Mouse (Mus musculus) inflammation-experienced regulatory T-cells, adult 16 weeks (primary cell): ENCODE measurements around the gene Tle6. TPM values are rescaled to one million over a fixed set of nuclear protein-coding genes. Genes with fewer than 3 reads are reported as not detected.

Source experiments
- polyA plus RNA-seq: library from polyadenylated mRNA; unstranded; fragments of 100-300 nt; shearing (Covaris generic); gene quantifications from one replicate; pipeline ENCODE4 v1.2.1, GENCODE M21; 2017

Gene Tle6
- polyA plus RNA-seq, result 0.45 TPM

GRCm38 (mm10) chr10:81600738-81601203 is at the start of gene Tle6:
Tle6 (minus strand) TSS chr10:81601073.

GRCm38 (mm10) chr10:81648803-81649775 is 48.2 kb upstream of the Tle6 start, which contains the start of gene Gm10778:
Gm10778 (plus strand) TSS chr10:81649059.

DNA sequence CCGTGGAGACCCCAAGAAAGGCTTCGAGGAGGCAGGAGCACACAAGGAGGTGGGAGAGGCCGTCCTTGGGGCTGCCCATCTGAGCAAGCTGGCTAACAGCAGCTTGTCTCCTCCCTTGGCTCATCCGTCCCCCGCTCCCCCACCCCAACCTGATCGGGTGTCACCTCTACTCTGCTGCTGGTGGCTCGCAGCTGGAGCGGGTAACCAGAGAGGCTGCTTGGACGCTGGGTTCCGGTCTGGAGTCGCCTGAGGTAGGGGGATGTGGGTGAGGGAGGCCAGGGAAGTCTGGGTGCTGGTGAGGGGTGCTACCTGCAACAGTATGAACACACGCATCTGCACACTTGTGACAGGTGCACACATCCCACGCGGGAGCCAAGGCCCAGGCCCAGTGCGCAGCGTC is 27.5 kb upstream of the Tle6 start, which contains the start of gene Ankrd24:
Ankrd24 (plus strand) TSS at position 151 of the 400 bp plus-strand sequence.

GRCm38 (mm10) chr10:81626994-81627835 is 26.3 kb upstream of the Tle6 start, which contains the start of gene Sirt6:
Sirt6 (minus strand) TSS chr10:81627797.

DNA sequence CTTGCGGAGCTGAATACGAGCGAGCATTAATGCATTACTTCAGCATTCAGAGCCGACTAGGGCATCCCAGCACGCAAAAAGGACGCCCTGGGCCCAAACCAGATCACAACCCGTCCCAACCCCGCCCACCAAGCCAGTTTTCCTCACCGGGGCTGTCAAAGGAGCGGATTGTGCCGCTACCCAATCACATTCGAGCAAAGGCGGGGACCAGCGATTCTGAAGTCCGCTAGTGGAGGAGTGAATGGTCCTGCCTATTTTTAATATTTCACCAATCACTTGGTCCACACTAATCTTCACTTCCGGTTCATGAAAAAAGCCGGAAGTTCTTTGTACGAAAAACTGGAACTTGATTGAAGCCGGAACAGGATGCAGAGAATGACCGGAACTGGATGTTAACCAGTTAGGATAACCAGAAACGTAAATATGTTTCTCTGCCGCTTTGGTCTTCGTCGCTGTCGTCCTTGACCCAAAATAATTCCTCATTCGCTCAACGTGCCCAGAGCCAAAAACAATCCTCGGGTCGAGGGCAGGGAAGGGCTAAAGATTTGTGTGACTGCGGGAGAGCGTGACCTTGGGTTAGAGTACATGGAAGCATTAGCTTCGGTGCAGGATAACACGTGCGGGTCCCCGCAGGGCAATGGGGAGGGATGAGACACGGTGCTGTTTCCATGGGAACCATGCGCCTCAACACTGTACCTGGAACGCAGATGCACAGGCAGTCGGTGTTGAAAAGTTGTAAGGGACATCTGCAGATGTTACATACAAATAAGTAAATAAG is 5.3 kb upstream of the Tle6 start, which contains the start of gene BC025920:
BC025920 (plus strand) TSS at position 297 of the 778 bp plus-strand sequence.

DNA sequence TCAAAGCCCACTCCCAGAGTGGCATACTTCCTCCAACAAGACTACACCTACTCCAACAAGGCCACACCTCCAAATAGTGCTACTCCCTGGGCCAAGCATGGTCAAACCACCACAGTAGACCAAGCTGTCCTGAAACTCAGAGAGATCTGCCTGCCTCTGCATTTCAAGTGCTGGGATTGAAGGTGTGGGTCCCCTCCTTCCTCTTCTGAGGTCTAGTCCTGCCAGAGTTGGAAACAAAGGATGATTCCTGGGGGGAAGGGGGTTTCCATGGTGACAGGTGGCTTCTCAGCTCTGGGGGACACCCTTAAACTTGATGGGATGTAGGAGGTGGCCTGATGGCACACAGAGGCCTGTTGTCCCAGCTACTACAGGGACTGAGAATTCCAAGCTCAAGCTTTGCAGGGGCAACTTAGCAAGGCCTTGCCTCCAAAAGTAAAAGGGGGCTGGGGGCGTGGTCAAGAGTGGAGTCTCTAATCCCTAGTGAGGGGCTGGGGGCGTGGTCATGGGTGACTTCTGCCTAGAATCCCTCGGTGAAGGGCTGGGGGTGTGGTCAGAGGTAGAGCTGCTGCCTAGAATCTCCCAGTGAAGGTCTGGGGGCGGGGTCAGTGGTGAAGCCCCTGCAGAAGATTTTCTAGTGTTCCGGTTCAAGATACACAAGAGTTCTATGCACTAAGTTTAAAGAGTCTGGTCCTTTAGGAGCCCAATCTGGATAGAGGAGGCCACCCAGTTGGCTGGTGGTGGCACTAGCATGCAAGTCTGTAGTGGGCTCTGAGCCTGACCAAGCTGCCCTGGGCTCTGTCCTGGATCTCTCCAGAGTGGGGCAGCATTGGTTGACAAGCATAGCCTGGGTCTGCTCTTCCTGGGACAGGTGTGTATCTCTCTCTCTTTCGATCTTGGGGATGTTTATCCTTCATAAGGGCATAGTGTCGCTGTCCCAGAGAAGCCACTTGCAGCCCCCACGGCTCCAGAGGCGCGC is 26.5 kb downstream of the Tle6 start, which contains the start of gene Tle2:
Tle2 (plus strand) TSS at position 481 of the 976 bp plus-strand sequence.

GRCm38 (mm10) chr10:81559163-81559626 is 41.7 kb downstream of the Tle6 start, which contains the start of gene Aes:
Aes (plus strand) TSS chr10:81559488.

GRCm38 (mm10) chr10:81545161-81545747 is 55.6 kb downstream of the Tle6 start, which contains the start of gene Gna11:
Gna11 (minus strand) TSS chr10:81545190.

Other genes starting within 250 kb of the Tle6 start
- gene Mfsd12, start 243.6 kb downstream of the Tle6 start, polyA plus RNA-seq, result 1.9 TPM
- gene 4930404N11Rik, start 235.3 kb downstream of the Tle6 start, polyA plus RNA-seq, result 1.8 TPM
- 27.4 TPM for gene Fzr1, start 222.6 kb downstream of the Tle6 start, polyA plus RNA-seq
- 52.8 TPM for gene Dohh, start 216.6 kb downstream of the Tle6 start, polyA plus RNA-seq
- 6.0 TPM for gene Gm48551, start 216.6 kb downstream of the Tle6 start, polyA plus RNA-seq
- gene Gm48552, start 212.1 kb downstream of the Tle6 start, polyA plus RNA-seq, result 1.4 TPM
- gene Smim24, start 208.0 kb downstream of the Tle6 start, polyA plus RNA-seq, result 7.1 TPM
- 25.4 TPM for gene Nfic, start 145.4 kb downstream of the Tle6 start, polyA plus RNA-seq
- 0.60 TPM for gene Celf5, start 118.4 kb downstream of the Tle6 start, polyA plus RNA-seq
- 144 TPM for gene Ncln, start 104.7 kb downstream of the Tle6 start, polyA plus RNA-seq
- gene S1pr4, start 100.9 kb downstream of the Tle6 start, polyA plus RNA-seq, result 78.3 TPM
- 32.8 TPM for gene Gna15, start 76.8 kb downstream of the Tle6 start, polyA plus RNA-seq
- 6.9 TPM for gene Gna11, start 55.9 kb downstream of the Tle6 start, polyA plus RNA-seq
- gene Aes, start 41.6 kb downstream of the Tle6 start, polyA plus RNA-seq, result 181 TPM
- 3.9 TPM for gene Tle2, start 26.5 kb downstream of the Tle6 start, polyA plus RNA-seq
- 2.6 TPM for gene BC025920, start 5.2 kb upstream of the Tle6 start, polyA plus RNA-seq
- 19.8 TPM for gene Sirt6, start 26.7 kb upstream of the Tle6 start, polyA plus RNA-seq
- gene Ankrd24, start 27.5 kb upstream of the Tle6 start, polyA plus RNA-seq, result 0.63 TPM
- 12.4 TPM for gene Gm10778, start 48.0 kb upstream of the Tle6 start, polyA plus RNA-seq
- gene Zfp433, start 103.8 kb upstream of the Tle6 start, polyA plus RNA-seq, result 25.0 TPM
- 12.4 TPM for gene Gm3055, start 170.1 kb upstream of the Tle6 start, polyA plus RNA-seq
- 7.8 TPM for gene Gm4767, start 211.1 kb upstream of the Tle6 start, polyA plus RNA-seq